Mouse (Mus musculus): ENCODE results near the gene Fgfr2. TPM values are rescaled to one million over a fixed set of nuclear protein-coding genes. Genes with fewer than 3 reads are reported as not detected.
A peak's percentile ranks its signal among the peaks of the same experiment; 100 is the strongest.
"Not testable (repeated sequence)": the region's sequence is repeated elsewhere in the genome, so short reads cannot be mapped to it uniquely, and the experiment has no call there.

The Fgfr2 gene
- polyA plus RNA-seq, 1 experiment from 2014 or later, result 86.9 TPM

DNA sequence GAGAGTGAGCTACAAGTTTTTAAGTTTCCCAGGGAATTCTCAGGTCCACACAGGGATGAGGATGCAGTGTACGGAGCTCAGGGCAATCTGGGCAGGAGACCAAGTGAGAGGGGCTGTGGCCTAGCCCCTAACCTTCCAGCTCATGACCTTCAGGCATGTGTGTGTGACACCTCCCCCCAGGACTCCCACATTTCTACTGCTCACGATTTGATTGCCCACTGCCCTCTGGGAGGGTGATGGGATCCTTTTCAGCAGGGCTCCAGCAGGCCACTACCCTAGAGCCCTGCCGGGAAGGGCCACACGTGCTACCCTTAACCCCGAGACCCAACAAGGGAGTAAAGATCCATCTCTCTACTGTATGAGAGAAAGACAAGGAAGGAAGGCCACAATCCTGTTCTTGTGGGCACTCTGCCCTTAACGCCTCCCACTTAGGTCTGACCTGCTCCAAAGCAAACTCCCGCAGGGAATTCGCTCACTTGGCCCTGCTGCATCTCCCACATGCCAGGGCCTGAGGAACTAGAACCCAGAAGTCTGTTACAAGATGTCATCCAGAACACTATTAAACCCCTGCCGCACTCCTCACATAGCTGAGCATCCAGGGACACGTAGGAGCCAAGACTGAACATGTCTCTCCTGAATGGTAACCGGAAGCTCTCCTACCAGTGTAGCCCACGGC is 24.9 kb downstream of the Fgfr2 start:
- WGBS, result 85% methylated on average over 12 of the region's 12 CpGs
- H3K36me3 ChIP-seq (ENCODE audit: control insufficient read depth, insufficient read depth, low read length), result no peaks in the 10 kb centered on the region
- no peak overlapping the region for H3K9ac ChIP-seq (ENCODE audit: low read length)
- H3K4me2 ChIP-seq (ENCODE audit: low read depth), result no peak overlapping the region
- ATAC-seq (ENCODE audit: insufficient read depth, low FRiP score, low TSS enrichment) (no peak), DNase-seq (ENCODE audit: low spot score) (no peak)
- H3K4me1 ChIP-seq (ENCODE audit: control insufficient read depth, insufficient read depth, low read length), result peaks cover 18% of the 10 kb centered on the region
- H3K27me3 ChIP-seq (ENCODE audit: control insufficient read depth, insufficient read depth, low read length), result no peaks in the 10 kb centered on the region
- H3K27ac ChIP-seq (ENCODE audit: low read depth, low read length), result no peak overlapping the region
- H3K4me3 ChIP-seq (ENCODE audit: low read depth, low read length), result no peak overlapping the region
- H3K9me3 ChIP-seq (ENCODE audit: control insufficient read depth, low read length), result no peaks in the 10 kb centered on the region

DNA sequence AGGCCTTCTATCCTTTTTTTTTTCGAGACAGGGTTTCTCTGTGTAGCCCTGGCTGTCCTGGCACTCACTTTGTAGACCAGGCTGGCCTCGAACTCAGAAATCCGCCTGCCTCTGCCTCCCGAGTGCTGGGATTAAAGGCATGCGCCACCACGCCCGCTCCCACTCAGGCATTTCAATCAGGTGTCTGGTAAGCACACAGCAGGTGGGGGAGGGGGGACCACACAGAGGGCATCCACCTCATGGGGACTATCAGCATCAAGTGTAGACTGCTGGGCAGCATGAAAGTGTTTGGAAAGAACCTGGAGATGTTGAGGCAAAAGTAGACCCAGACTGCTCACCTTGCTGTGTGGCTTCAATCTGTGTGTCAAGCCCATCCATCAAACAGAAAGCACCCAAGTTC is 27.5 kb downstream of the Fgfr2 start:
- H3K27ac ChIP-seq (ENCODE audit: low read depth, low read length); H3K9me3 ChIP-seq (ENCODE audit: control insufficient read depth, low read length); H3K4me3 ChIP-seq (ENCODE audit: low read depth, low read length); DNase-seq (ENCODE audit: low spot score); H3K27me3 ChIP-seq (ENCODE audit: control insufficient read depth, insufficient read depth, low read length); H3K9ac ChIP-seq (ENCODE audit: low read length); H3K36me3 ChIP-seq (ENCODE audit: control insufficient read depth, insufficient read depth, low read length); H3K4me2 ChIP-seq (ENCODE audit: low read depth); ATAC-seq (ENCODE audit: insufficient read depth, low FRiP score, low TSS enrichment): not testable (repeated sequence)
- H3K4me1 ChIP-seq (ENCODE audit: control insufficient read depth, insufficient read depth, low read length), result peaks cover 13% of the 10 kb centered on the region
- 81% methylated on average over 7 of the region's 7 CpGs for WGBS

GRCm38 (mm10) chr7:133094711-133095495 is 28.2 kb downstream of the Fgfr2 start:
- H3K9me3 ChIP-seq (ENCODE audit: control insufficient read depth, low read length), result no peaks in the 10 kb centered on the region
- H3K27me3 ChIP-seq (ENCODE audit: control insufficient read depth, insufficient read depth, low read length), result no peaks in the 10 kb centered on the region
- 86% methylated on average over 9 of the region's 9 CpGs for WGBS
- H3K4me3 ChIP-seq (ENCODE audit: low read depth, low read length), result no peak overlapping the region
- peaks cover 2% of the 10 kb centered on the region; the same call in 1 of the 2 replicates for H3K36me3 ChIP-seq (ENCODE audit: control insufficient read depth, insufficient read depth, low read length)
- H3K4me2 ChIP-seq (ENCODE audit: low read depth), result no peak overlapping the region
- H3K4me1 ChIP-seq (ENCODE audit: control insufficient read depth, insufficient read depth, low read length), result peaks cover 7% of the 10 kb centered on the region; the same call in 1 of the 2 replicates
- DNase-seq (ENCODE audit: low spot score) (no peak), ATAC-seq (ENCODE audit: insufficient read depth, low FRiP score, low TSS enrichment) (no peak)
- H3K9ac ChIP-seq (ENCODE audit: low read length), result no peak overlapping the region
- H3K27ac ChIP-seq (ENCODE audit: low read depth, low read length), result no peak overlapping the region

DNA sequence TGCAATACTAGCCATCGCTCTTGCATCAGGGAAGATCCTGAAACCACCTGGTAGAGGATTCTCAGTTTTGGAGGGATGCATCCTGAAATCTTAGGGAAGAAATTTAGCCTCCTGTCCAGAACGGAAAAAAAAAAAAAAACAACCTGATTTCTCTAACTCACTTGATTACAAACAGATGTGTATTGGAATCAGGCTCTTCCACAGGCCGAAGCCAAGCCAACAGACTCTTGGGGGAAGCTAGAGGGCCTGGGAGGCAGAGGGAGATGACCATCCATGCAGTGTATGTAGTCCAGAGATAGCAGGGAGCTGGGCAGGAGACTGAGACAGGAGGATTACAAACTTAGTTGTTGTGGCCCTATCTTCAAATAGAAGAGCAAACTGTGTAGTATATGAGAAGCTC is 29.0 kb downstream of the Fgfr2 start:
- Histone ChIP-seq H3K4me3 (ENCODE audit: low read depth, low read length) (no peak overlapping the region), H3K36me3 (ENCODE audit: control insufficient read depth, insufficient read depth, low read length) (peaks cover 2% of the 10 kb centered on the region; the same call in 1 of the 2 replicates), H3K4me2 (ENCODE audit: low read depth) (no peak overlapping the region), H3K27ac (ENCODE audit: low read depth, low read length) (no peak overlapping the region), H3K4me1 (ENCODE audit: control insufficient read depth, insufficient read depth, low read length) (peaks cover 7% of the 10 kb centered on the region; the same call in 1 of the 2 replicates), H3K9me3 (ENCODE audit: control insufficient read depth, low read length) (no peaks in the 10 kb centered on the region), H3K9ac (ENCODE audit: low read length) (no peak overlapping the region), H3K27me3 (ENCODE audit: control insufficient read depth, insufficient read depth, low read length) (no peaks in the 10 kb centered on the region)
- no peak for ATAC-seq (ENCODE audit: insufficient read depth, low FRiP score, low TSS enrichment)
- WGBS, result 68% methylated on average over 3 of the region's 3 CpGs
- DNase-seq (ENCODE audit: low spot score), result no peak

GRCm38 (mm10) chr7:133093731-133094130 is 29.4 kb downstream of the Fgfr2 start:
- Histone ChIP-seq H3K27me3 (ENCODE audit: control insufficient read depth, insufficient read depth, low read length) (no peaks in the 10 kb centered on the region), H3K36me3 (ENCODE audit: control insufficient read depth, insufficient read depth, low read length) (peaks cover 2% of the 10 kb centered on the region; the same call in 1 of the 2 replicates), H3K4me2 (ENCODE audit: low read depth) (no peak overlapping the region), H3K4me1 (ENCODE audit: control insufficient read depth, insufficient read depth, low read length) (0 out of 2 replicates have a peak, but pooled peaks cover 3% of the 10 kb centered on the region), H3K9me3 (ENCODE audit: control insufficient read depth, low read length) (no peaks in the 10 kb centered on the region), H3K9ac (ENCODE audit: low read length) (no peak overlapping the region), H3K27ac (ENCODE audit: low read depth, low read length) (no peak overlapping the region), H3K4me3 (ENCODE audit: low read depth, low read length) (no peak overlapping the region)
- 87% methylated on average over 5 of the region's 5 CpGs for WGBS
- ATAC-seq (ENCODE audit: insufficient read depth, low FRiP score, low TSS enrichment), result no peak
- DNase-seq (ENCODE audit: low spot score), result no peak

- DNase-seq (ENCODE audit: low spot score), result no peak
- Histone ChIP-seq H3K4me3 (ENCODE audit: low read depth, low read length) (no peak overlapping the region), H3K27me3 (ENCODE audit: control insufficient read depth, insufficient read depth, low read length) (no peaks in the 10 kb centered on the region), H3K4me1 (ENCODE audit: control insufficient read depth, insufficient read depth, low read length) (0 out of 2 replicates have a peak, but pooled peaks cover 3% of the 10 kb centered on the region), H3K9ac (ENCODE audit: low read length) (no peak overlapping the region), H3K27ac (ENCODE audit: low read depth, low read length) (no peak overlapping the region), H3K4me2 (ENCODE audit: low read depth) (no peak overlapping the region), H3K36me3 (ENCODE audit: control insufficient read depth, insufficient read depth, low read length) (peaks cover 2% of the 10 kb centered on the region; the same call in 1 of the 2 replicates), H3K9me3 (ENCODE audit: control insufficient read depth, low read length) (no peaks in the 10 kb centered on the region)
- 94% methylated on average over 4 of the region's 4 CpGs for WGBS
- ATAC-seq (ENCODE audit: insufficient read depth, low FRiP score, low TSS enrichment), result no peak
Observed at GRCm38 (mm10) chr7:133090641-133091040, 32.5 kb downstream of the Fgfr2 start.

GRCm38 (mm10) chr7:133089621-133090260 is 33.4 kb downstream of the Fgfr2 start:
- Histone ChIP-seq H3K4me1 (ENCODE audit: control insufficient read depth, insufficient read depth, low read length) (0 out of 2 replicates have a peak, but pooled peaks cover 3% of the 10 kb centered on the region), H3K27me3 (ENCODE audit: control insufficient read depth, insufficient read depth, low read length) (no peaks in the 10 kb centered on the region), H3K4me3 (ENCODE audit: low read depth, low read length) (no peak overlapping the region), H3K36me3 (ENCODE audit: control insufficient read depth, insufficient read depth, low read length) (peaks cover 2% of the 10 kb centered on the region; the same call in 1 of the 2 replicates), H3K4me2 (ENCODE audit: low read depth) (no peak overlapping the region), H3K9me3 (ENCODE audit: control insufficient read depth, low read length) (no peaks in the 10 kb centered on the region), H3K9ac (ENCODE audit: low read length) (no peak overlapping the region), H3K27ac (ENCODE audit: low read depth, low read length) (no peak overlapping the region)
- no peak for ATAC-seq (ENCODE audit: insufficient read depth, low FRiP score, low TSS enrichment)
- DNase-seq (ENCODE audit: low spot score), result no peak
- 88% methylated on average over 11 of the region's 11 CpGs for WGBS

DNA sequence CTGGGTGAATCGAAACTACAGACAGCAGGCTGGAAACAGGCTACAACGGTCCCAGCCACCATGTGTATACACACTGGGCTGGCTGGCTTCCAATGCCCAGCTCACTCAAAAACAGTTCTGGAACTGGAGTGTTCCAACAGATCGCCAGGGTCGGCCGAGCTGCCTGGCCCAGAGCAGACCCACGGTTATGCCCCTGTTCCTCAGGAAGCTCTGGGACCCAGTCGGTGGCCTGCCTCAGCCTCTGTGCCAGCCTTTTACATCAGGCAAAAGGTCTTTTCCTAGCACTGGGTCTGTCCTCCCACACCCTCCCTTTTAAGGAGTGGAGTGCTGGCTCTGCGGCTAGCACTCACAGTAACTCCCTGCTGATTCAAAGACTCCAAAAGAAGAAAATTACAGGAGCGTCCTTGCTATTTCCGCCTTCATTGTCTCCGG is 34.3 kb downstream of the Fgfr2 start:
- 64% methylated on average over 11 of the region's 11 CpGs for WGBS
- DNase-seq (ENCODE audit: low spot score), result no peak
- peak overlapping the region; percentile 20; the same call in 1 of the 2 replicates for H3K27ac ChIP-seq (ENCODE audit: low read depth, low read length)

More for the DNA sequence above, 34.3 kb downstream of the Fgfr2 start:
- Histone ChIP-seq H3K9me3 (ENCODE audit: control insufficient read depth, low read length) (no peaks in the 10 kb centered on the region), H3K4me2 (ENCODE audit: low read depth) (no peak overlapping the region), H3K9ac (ENCODE audit: low read length) (no peak overlapping the region), H3K4me3 (ENCODE audit: low read depth, low read length) (no peak overlapping the region), H3K27me3 (ENCODE audit: control insufficient read depth, insufficient read depth, low read length) (no peaks in the 10 kb centered on the region), H3K36me3 (ENCODE audit: control insufficient read depth, insufficient read depth, low read length) (peaks cover 2% of the 10 kb centered on the region; the same call in 1 of the 2 replicates), H3K4me1 (ENCODE audit: control insufficient read depth, insufficient read depth, low read length) (0 out of 2 replicates have a peak, but pooled peaks cover 3% of the 10 kb centered on the region)
- no peak for ATAC-seq (ENCODE audit: insufficient read depth, low FRiP score, low TSS enrichment)
